Mouse (Mus musculus) intestine, embryonic 16.5 days (tissue): Measurements from ENCODE around the gene Rabgef1. TPM values are rescaled to one million over a fixed set of nuclear protein-coding genes. Genes with fewer than 3 reads are reported as not detected.

ENCODE experiments used
- ATAC-seq: fragments of 200-750 bp; cut with Nextera tagmentation; 2 replicates; pipeline ENCODE4 v1.8.0; 2017; ENCODE audit warnings: moderate TSS enrichment, moderate library complexity
- H3K27ac ChIP-seq: fragments of 300-500 bp; sonication (generic); 2 replicates; pipeline ENCODE4 v1.5.1; 2014; ENCODE audit warnings: mild to moderate bottlenecking, low read length
- H3K27me3 ChIP-seq: fragments of 300-500 bp; sonication (generic); replicated peaks from 2 replicates; pipeline ENCODE4 v1.6.1; 2014; ENCODE audit warnings: low read length, control low read depth, mixed read lengths; ENCODE audit not compliant: control insufficient read depth, insufficient read depth
- H3K36me3 ChIP-seq: fragments of 300-500 bp; sonication (generic); 2 replicates; pipeline ENCODE4 v1.6.1; 2014; ENCODE audit warnings: low read length, control low read depth; ENCODE audit not compliant: control insufficient read depth, insufficient read depth
- H3K4me1 ChIP-seq: fragments of 300-500 bp; sonication (generic); 2 replicates; pipeline ENCODE4 v1.6.1; 2014; ENCODE audit warnings: low read length, control low read depth, mixed read lengths; ENCODE audit not compliant: control insufficient read depth, insufficient read depth
- H3K4me2 ChIP-seq: fragments of 300-500 bp; sonication (generic); 2 replicates; pipeline ENCODE4 v1.6.1; 2014; ENCODE audit warnings: low read depth, low read length, control low read depth
- H3K4me3 ChIP-seq: fragments of 300-500 bp; sonication (generic); 2 replicates; pipeline ENCODE4 v1.5.1; 2014; ENCODE audit warnings: mild to moderate bottlenecking, low read length
- H3K9ac ChIP-seq: fragments of 300-500 bp; sonication (generic); 2 replicates; pipeline ENCODE4 v1.6.1; 2014; ENCODE audit warnings: low read depth, low read length
- H3K9me3 ChIP-seq: fragments of 300-500 bp; sonication (generic); 2 replicates; pipeline ENCODE4 v1.6.1; 2016; ENCODE audit warnings: low read length, control low read depth; ENCODE audit not compliant: control insufficient read depth
- WGBS: fragments of 180-500 bp; shearing (Covaris S2); extraction: QIAGEN DNeasy Blood & Tissue Kit; methylation state at CpG from one replicate; pipeline ENCODE4 v1.1.7; 2014; 5-methylcytosine and 5-hydroxymethylcytosine counted together
- polyA plus RNA-seq: library from polyadenylated mRNA; unstranded; fragments of >200 nt; fragmentation: Nextera tagmentation; extraction: Ambion mirVana; gene quantifications from 2 replicates; pipeline ENCODE4 v1.2.1, GENCODE M21; 2015

Rabgef1 gene
- polyA plus RNA-seq, 1 experiment from 2014 or later = 26.1 TPM

GRCm38 (mm10) chr5:130184193-130184856, 12.7 kb downstream of the Rabgef1 start:
- Histone ChIP-seq H3K27me3 (no peaks in the 10 kb centered on the region), H3K9ac (no peak overlapping the region), H3K4me2 (no peak overlapping the region), H3K4me1 (peaks cover 11% of the 10 kb centered on the region), H3K9me3 (no peaks in the 10 kb centered on the region), H3K4me3 (no peak overlapping the region), H3K36me3 (no peaks in the 10 kb centered on the region), H3K27ac (no peak overlapping the region)
- 79% methylated on average over 9 of the region's 9 CpGs for WGBS
- peak; percentile 73 for ATAC-seq

DNA sequence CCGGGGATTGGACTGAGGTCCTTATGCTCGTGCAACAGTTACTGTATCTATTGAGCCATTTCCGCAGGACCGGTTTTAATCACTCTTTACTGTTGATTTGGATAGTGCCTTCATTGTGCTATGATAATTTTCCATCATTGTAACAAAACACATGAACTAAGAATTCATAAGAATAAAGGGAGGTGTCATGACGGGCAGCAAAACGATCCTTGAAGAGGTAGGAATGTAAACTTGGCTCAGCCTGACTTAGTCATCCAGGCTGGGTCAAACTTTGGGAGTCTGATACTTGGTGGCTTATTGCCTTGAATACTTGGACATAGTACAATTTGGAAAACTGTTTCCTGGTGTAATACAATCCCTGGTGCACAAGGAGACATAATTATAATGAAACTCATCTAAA, 13.7 kb downstream of the Rabgef1 start:
- no peak overlapping the region for H3K4me2 ChIP-seq
- H3K9ac ChIP-seq = no peak overlapping the region
- H3K36me3 ChIP-seq = peaks cover 8% of the 10 kb centered on the region; the same call in 1 of the 2 replicates
- H3K27ac ChIP-seq = no peak overlapping the region
- peaks cover 11% of the 10 kb centered on the region for H3K4me1 ChIP-seq
- no peaks in the 10 kb centered on the region for H3K27me3 ChIP-seq
- H3K9me3 ChIP-seq = no peaks in the 10 kb centered on the region
- no peak overlapping the region for H3K4me3 ChIP-seq
- no peak for ATAC-seq
- 75% methylated on average over 6 of the region's 6 CpGs for WGBS

DNA sequence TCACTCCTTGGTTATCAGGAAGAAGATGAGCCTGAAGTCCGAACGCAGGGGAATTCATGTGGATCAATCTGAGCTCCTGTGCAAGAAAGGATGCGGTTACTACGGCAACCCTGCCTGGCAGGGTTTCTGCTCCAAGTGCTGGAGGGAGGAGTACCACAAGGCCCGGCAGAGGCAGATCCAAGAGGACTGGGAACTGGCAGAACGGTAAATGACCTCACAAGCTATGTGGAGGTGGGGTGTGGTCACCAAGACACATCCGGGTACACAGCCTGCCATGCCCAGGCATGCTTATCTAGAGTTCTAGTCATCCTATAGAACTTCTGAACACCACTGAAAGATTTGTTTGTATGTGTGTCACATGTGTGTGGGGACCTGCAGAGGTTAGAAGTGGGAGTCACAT, 15.8 kb downstream of the Rabgef1 start:
- Histone ChIP-seq H3K4me1 (peaks cover 6% of the 10 kb centered on the region), H3K27ac (no peak overlapping the region), H3K9me3 (no peaks in the 10 kb centered on the region), H3K27me3 (no peaks in the 10 kb centered on the region), H3K36me3 (peaks cover 8% of the 10 kb centered on the region; the same call in 1 of the 2 replicates), H3K4me3 (no peak overlapping the region), H3K4me2 (no peak overlapping the region), H3K9ac (no peak overlapping the region)
- ATAC-seq = peak; percentile 75
- 54% methylated on average over 7 of the region's 7 CpGs for WGBS

DNA sequence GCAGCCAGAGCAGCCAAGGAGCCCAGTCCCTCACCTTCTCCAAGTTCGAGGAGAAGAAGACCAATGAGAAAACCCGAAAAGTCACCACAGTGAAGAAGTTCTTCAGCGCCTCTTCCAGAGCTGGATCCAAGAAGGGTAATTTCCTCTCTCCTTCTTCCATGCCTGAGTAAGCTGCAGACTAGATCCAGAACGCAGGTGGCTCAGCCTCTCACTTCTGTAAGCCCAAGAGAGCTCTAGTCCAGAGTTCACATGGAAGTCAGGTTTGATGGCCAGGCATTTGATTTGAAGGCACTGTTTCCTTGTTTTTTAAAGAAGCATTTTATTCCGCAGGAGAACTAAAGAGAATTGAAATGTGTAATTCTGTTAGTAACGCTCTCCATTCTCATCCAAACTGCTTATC, 19.3 kb downstream of the Rabgef1 start:
- 92% methylated on average over 6 of the region's 6 CpGs for WGBS
- no peak overlapping the region for H3K4me2 ChIP-seq

DNA sequence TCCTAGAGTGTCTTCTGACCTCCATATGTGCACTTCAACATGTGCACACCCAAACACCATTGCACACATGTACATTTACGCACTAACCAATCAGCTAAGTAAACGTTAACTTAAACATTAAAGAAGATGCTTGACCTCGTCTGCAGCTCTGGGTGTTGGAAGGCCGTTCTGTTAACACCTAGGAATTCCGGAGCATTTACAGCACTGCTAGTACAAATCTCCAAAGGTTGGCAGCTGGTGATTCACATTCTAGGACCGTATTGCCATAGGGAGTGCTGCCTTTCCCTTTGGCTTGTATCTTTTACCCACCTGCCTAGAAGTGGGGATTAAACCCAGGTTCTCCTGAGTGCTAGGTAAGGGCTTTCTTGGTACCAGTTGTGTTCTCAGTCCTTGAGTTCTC, 20.3 kb downstream of the Rabgef1 start:
- no peaks in the 10 kb centered on the region for H3K9me3 ChIP-seq
- H3K36me3 ChIP-seq = peaks cover 8% of the 10 kb centered on the region
- H3K27ac ChIP-seq = no peak overlapping the region
- no peak overlapping the region for H3K4me2 ChIP-seq
- H3K27me3 ChIP-seq = no peaks in the 10 kb centered on the region
- ATAC-seq = no peak
- H3K4me1 ChIP-seq = no peaks in the 10 kb centered on the region
- 60% methylated on average over 6 of the region's 6 CpGs for WGBS
- no peak overlapping the region for H3K4me3 ChIP-seq
- no peak overlapping the region for H3K9ac ChIP-seq

More for the DNA sequence above, 19.3 kb downstream of the Rabgef1 start:
- Histone ChIP-seq H3K9me3 (no peaks in the 10 kb centered on the region), H3K4me3 (no peak overlapping the region), H3K27ac (no peak overlapping the region), H3K9ac (no peak overlapping the region), H3K4me1 (no peaks in the 10 kb centered on the region), H3K27me3 (no peaks in the 10 kb centered on the region), H3K36me3 (peaks cover 8% of the 10 kb centered on the region)
- no peak for ATAC-seq

GRCm38 (mm10) chr5:130192356-130192944, 20.9 kb downstream of the Rabgef1 start:
- Histone ChIP-seq H3K27ac (no peak overlapping the region), H3K9ac (no peak overlapping the region), H3K36me3 (peaks cover 8% of the 10 kb centered on the region), H3K4me3 (no peak overlapping the region), H3K4me2 (no peak overlapping the region), H3K9me3 (no peaks in the 10 kb centered on the region), H3K27me3 (no peaks in the 10 kb centered on the region), H3K4me1 (no peaks in the 10 kb centered on the region)
- WGBS = 61% methylated on average over 2 of the region's 2 CpGs
- ATAC-seq = no peak

GRCm38 (mm10) chr5:130193760-130194159, 22.2 kb downstream of the Rabgef1 start:
- Histone ChIP-seq H3K9ac (no peak overlapping the region), H3K4me2 (no peak overlapping the region), H3K4me1 (no peaks in the 10 kb centered on the region), H3K27ac (no peak overlapping the region), H3K9me3 (no peaks in the 10 kb centered on the region), H3K4me3 (no peak overlapping the region), H3K36me3 (peaks cover 8% of the 10 kb centered on the region), H3K27me3 (no peaks in the 10 kb centered on the region)
- 82% methylated on average over 3 of the region's 3 CpGs for WGBS
- ATAC-seq = no peak

GRCm38 (mm10) chr5:130196307-130196706, 24.7 kb downstream of the Rabgef1 start:
- Histone ChIP-seq H3K36me3 (no peaks in the 10 kb centered on the region; the same call in none of the 2 replicates), H3K4me1 (0 out of 2 replicates have a peak, but pooled peaks cover 2% of the 10 kb centered on the region), H3K27me3 (no peaks in the 10 kb centered on the region), H3K9me3 (no peaks in the 10 kb centered on the region), H3K9ac (no peak overlapping the region), H3K4me2 (no peak overlapping the region), H3K27ac (no peak overlapping the region), H3K4me3 (no peak overlapping the region)
- WGBS = 92% methylated on average over 1 of the region's 1 CpGs
- ATAC-seq = no peak

DNA sequence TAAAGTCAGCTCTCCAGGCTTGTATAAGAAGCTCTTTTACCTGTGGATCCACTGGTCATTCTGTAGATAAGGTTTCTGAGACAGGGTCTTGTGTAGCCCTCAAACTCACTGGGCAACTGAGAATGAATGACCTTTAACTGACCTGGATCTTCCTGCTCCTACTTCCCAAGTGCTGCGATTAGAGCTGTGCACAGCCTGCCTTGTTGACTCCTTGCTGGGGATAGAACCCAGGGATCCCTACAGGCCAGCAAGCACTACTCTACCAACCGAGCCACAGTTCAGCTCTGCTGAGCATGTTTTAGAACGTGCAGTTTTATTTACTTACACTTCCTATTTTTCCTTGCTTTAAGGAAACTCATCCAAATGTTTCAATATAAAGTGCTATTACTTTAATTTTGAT, 25.9 kb downstream of the Rabgef1 start:
- H3K4me1 ChIP-seq = 0 out of 2 replicates have a peak, but pooled peaks cover 2% of the 10 kb centered on the region
- no peak overlapping the region for H3K4me2 ChIP-seq
- H3K9me3 ChIP-seq = no peaks in the 10 kb centered on the region
- H3K9ac ChIP-seq = no peak overlapping the region
- no peaks in the 10 kb centered on the region; the same call in none of the 2 replicates for H3K36me3 ChIP-seq
- no peak for ATAC-seq
- 77% methylated on average over 3 of the region's 3 CpGs for WGBS
- no peak overlapping the region for H3K4me3 ChIP-seq
- no peaks in the 10 kb centered on the region for H3K27me3 ChIP-seq
- H3K27ac ChIP-seq = no peak overlapping the region
